Mouse (Mus musculus) kidney, postnatal 10 days (tissue): ENCODE results near the gene Samd8.
A peak's percentile ranks its signal among the peaks of the same experiment; 100 is the strongest.

ENCODE experiments used
- DNase-seq: peaks from one replicate; pipeline ENCODE4 v3.0.0; 2021; ENCODE audit warnings: mixed read lengths

The Samd8 gene

GRCm38 (mm10) chr14:21801624-21802023, 51.3 kb downstream of the Samd8 start:
- no peak for DNase-seq

GRCm38 (mm10) chr14:21802543-21803206, 52.3 kb downstream of the Samd8 start:
- no peak for DNase-seq

GRCm38 (mm10) chr14:21806203-21806602, 55.9 kb downstream of the Samd8 start:
- DNase-seq: no peak

- no peak for DNase-seq
These were observed 56.4 kb downstream of the Samd8 start for GRCm38 (mm10) chr14:21806631-21807160.

- DNase-seq: no peak
These were observed 58.0 kb downstream of the Samd8 start for GRCm38 (mm10) chr14:21808208-21808922.

- DNase-seq: no peak
These were observed 59.1 kb downstream of the Samd8 start for GRCm38 (mm10) chr14:21809418-21809817.

- DNase-seq: no peak
These were observed 61.0 kb downstream of the Samd8 start for GRCm38 (mm10) chr14:21811301-21811700.

- no peak for DNase-seq
These were observed 61.5 kb downstream of the Samd8 start for GRCm38 (mm10) chr14:21811744-21812393.

GRCm38 (mm10) chr14:21812590-21813162, 62.3 kb downstream of the Samd8 start:
- DNase-seq: peak; percentile 83

- no peak for DNase-seq
These were observed 62.9 kb downstream of the Samd8 start for GRCm38 (mm10) chr14:21813216-21813615.

- DNase-seq: no peak
These were observed 63.5 kb downstream of the Samd8 start for GRCm38 (mm10) chr14:21813847-21814246.

- DNase-seq: no peak
These were observed 64.3 kb downstream of the Samd8 start for GRCm38 (mm10) chr14:21814606-21815005.

- DNase-seq: no peak
These were observed 65.9 kb downstream of the Samd8 start for GRCm38 (mm10) chr14:21816255-21816654.

GRCm38 (mm10) chr14:21817453-21817852, 67.1 kb downstream of the Samd8 start:
- DNase-seq: no peak

GRCm38 (mm10) chr14:21820880-21821505, 70.7 kb downstream of the Samd8 start:
- no peak for DNase-seq

- DNase-seq: no peak
These were observed 72.0 kb downstream of the Samd8 start for GRCm38 (mm10) chr14:21822307-21822706.

GRCm38 (mm10) chr14:21822795-21823374, 72.6 kb downstream of the Samd8 start:
- peak; percentile 93 for DNase-seq

GRCm38 (mm10) chr14:21823897-21824296, 73.6 kb downstream of the Samd8 start:
- DNase-seq: peak; percentile 34

GRCm38 (mm10) chr14:21824938-21825337, 74.6 kb downstream of the Samd8 start, which contains the start of gene Vdac2:
Vdac2 (plus strand) TSS chr14:21825238.
- DNase-seq: no peak

GRCm38 (mm10) chr14:21825786-21826491, 75.6 kb downstream of the Samd8 start:
- peak; percentile 55 for DNase-seq
